ENCODE assay signal across 8 mouse cellular contexts in genomic region chr5:101020784-101021183, GRCm38 (mm10).
DNase-seq lines count a peak whose midpoint lies in the region; ATAC-seq lines count a peak whose summit lies in the region.
"Had no signal": no experiment of that assay in that cellular context is flagged by ENCODE, and none has a peak within 500 bp of the region (broad histone marks: within the 10 kb centered on the region; RNA-seq: fewer than 3 reads in every experiment).

No protein-coding gene starts in this region.

- no peak overlapping the region for H3K27ac ChIP-seq in hindbrain, embryonic 16.5 days (ENCODE audit: low read depth, low read length)
- no peak overlapping the region for H3K27ac ChIP-seq in midbrain, embryonic 11.5 days (ENCODE audit: low read depth, low read length)
- H3K27ac ChIP-seq: lung, embryonic 15.5 days had no signal

- H3K4me2 ChIP-seq in hindbrain, embryonic 16.5 days (ENCODE audit: low read length), result peak overlapping the region; percentile 38
- no peak overlapping the region for H3K4me2 ChIP-seq in midbrain, embryonic 11.5 days
- H3K4me2 ChIP-seq: lung, embryonic 15.5 days had no signal

- H3K9me3 ChIP-seq in hindbrain, embryonic 16.5 days (ENCODE audit: control insufficient read depth, low read length), result no peaks in the 10 kb centered on the region
- no peaks in the 10 kb centered on the region for H3K9me3 ChIP-seq in midbrain, embryonic 11.5 days (ENCODE audit: control insufficient read depth, low read length)
- H3K9me3 ChIP-seq: lung, embryonic 15.5 days had no signal

- peak; percentile 93 for ATAC-seq in hindbrain, embryonic 16.5 days
- peak; percentile 73; the same call in 1 of the 2 replicates for ATAC-seq in midbrain, embryonic 11.5 days (ENCODE audit: low FRiP score)

- peaks cover 23% of the 10 kb centered on the region for H3K27me3 ChIP-seq in hindbrain, embryonic 16.5 days (replicated peaks; ENCODE audit: control insufficient read depth, insufficient read depth, low read length)
- H3K27me3 ChIP-seq in midbrain, embryonic 11.5 days (ENCODE audit: control insufficient read depth, insufficient read depth, low read length), result no peaks in the 10 kb centered on the region; the same call in 1 of the 2 replicates
- H3K27me3 ChIP-seq in splenic B cell, adult 2 months (ENCODE audit: control insufficient read depth, insufficient read depth, low read length, poor library complexity, severe bottlenecking), result no peaks in the 10 kb centered on the region

- peak; percentile 42 to 84 for DNase-seq in adrenal gland, adult (ENCODE audit: inconsistent age in 2 of 2, low spot score in 1 of 2)
- DNase-seq in cerebellum, postnatal 10 days, result peak; percentile 88 to 90
- DNase-seq in frontal cortex, postnatal 14 days (ENCODE audit: low spot score in 2 of 2), result peak; percentile 53 to 84
- DNase-seq in left cerebral cortex, adult 18-20 months (ENCODE audit: low spot score in 2 of 2), result peak; percentile 81 to 82
- peak; percentile 94 for DNase-seq in midbrain, embryonic 11.5 days (ENCODE audit: low spot score, missing footprints)
- DNase-seq in splenic B cell, adult 2 months (ENCODE audit: low read depth, low spot score), result peak; percentile 50

- no peaks in the 10 kb centered on the region for H3K4me1 ChIP-seq in hindbrain, embryonic 16.5 days (ENCODE audit: control insufficient read depth, insufficient read depth, low read depth, low read length)
- no peaks in the 10 kb centered on the region for H3K4me1 ChIP-seq in midbrain, embryonic 11.5 days (ENCODE audit: control insufficient read depth, insufficient read depth, low read length)
- H3K4me1 ChIP-seq: lung, embryonic 15.5 days had no signal

- WGBS in hindbrain, embryonic 16.5 days, result 9% methylated on average over 11 of the region's 11 CpGs
- 5% methylated on average over 11 of the region's 11 CpGs for WGBS in midbrain, embryonic 11.5 days

- no peak overlapping the region for H3K9ac ChIP-seq in hindbrain, embryonic 16.5 days (ENCODE audit: low read depth, low read length)
- H3K9ac ChIP-seq in midbrain, embryonic 11.5 days (ENCODE audit: low read length), result no peak overlapping the region
- H3K9ac ChIP-seq: lung, embryonic 15.5 days had no signal

- no peaks in the 10 kb centered on the region for H3K36me3 ChIP-seq in hindbrain, embryonic 16.5 days (ENCODE audit: control insufficient read depth, insufficient read depth, low read length)
- H3K36me3 ChIP-seq in midbrain, embryonic 11.5 days (ENCODE audit: control insufficient read depth, insufficient read depth, low read length), result no peaks in the 10 kb centered on the region
- H3K36me3 ChIP-seq in splenic B cell, adult 2 months (ENCODE audit: control insufficient read depth, insufficient read depth, low read length, poor library complexity, severe bottlenecking), result no peaks in the 10 kb centered on the region
- H3K36me3 ChIP-seq: lung, embryonic 15.5 days had no signal

- no peak overlapping the region for H3K4me3 ChIP-seq in hindbrain, embryonic 16.5 days (ENCODE audit: low read length)
- H3K4me3 ChIP-seq in midbrain, embryonic 11.5 days (ENCODE audit: low read depth, low read length), result no peak overlapping the region
- H3K4me3 ChIP-seq: lung, embryonic 15.5 days had no signal
